Mouse (Mus musculus) E14TG2a.4 (cell line): ENCODE data around the gene Wnt8b.

Experiments used
- CTCF ChIP-seq: conservative IDR thresholded peaks from 2 replicates; pipeline ENCODE4 v1.5.1; 2014; ENCODE audit warnings: low read length
- NANOG ChIP-seq: IDR thresholded peaks from 2 replicates; pipeline ENCODE4 v1.6.1; 2014; ENCODE audit warnings: borderline replicate concordance, low read length, mixed read lengths
- POU5F1 ChIP-seq: IDR thresholded peaks from 2 replicates; pipeline ENCODE4 v1.6.1; 2014; ENCODE audit warnings: low read length, borderline replicate concordance

GRCm38 (mm10) chr19:44447927-44448326 lies 45.3 kb upstream of the Wnt8b start:
- TF ChIP-seq CTCF (no peak), NANOG (no peak), POU5F1 (no peak)
